Mouse (Mus musculus) heart, embryonic 11.5 days (tissue): ENCODE results near the gene Sphk2. TPM values are rescaled to one million over a fixed set of nuclear protein-coding genes. Genes with fewer than 3 reads are reported as not detected.
"Not testable (repeated sequence)": the region's sequence is repeated elsewhere in the genome, so short reads cannot be mapped to it uniquely, and the experiment has no call there.

Experiments used
- ATAC-seq: fragments of 200-750 bp; cut with Nextera tagmentation; replicated peaks from 2 replicates; pipeline ENCODE4 v1.8.0; 2017; ENCODE audit warnings: moderate library complexity; ENCODE audit not compliant: insufficient number of reproducible peaks, low FRiP score, low TSS enrichment
- H3K27ac ChIP-seq: fragments of 300-500 bp; sonication (generic); 2 replicates; pipeline ENCODE4 v1.5.1; 2014; ENCODE audit warnings: mild to moderate bottlenecking, low read depth, low read length
- H3K27me3 ChIP-seq: fragments of 300-500 bp; sonication (generic); 2 replicates; pipeline ENCODE4 v1.6.1; 2014; ENCODE audit warnings: mild to moderate bottlenecking, low read length, mixed read lengths; ENCODE audit not compliant: control insufficient read depth, insufficient read depth
- H3K36me3 ChIP-seq: fragments of 300-500 bp; sonication (generic); 2 replicates; pipeline ENCODE4 v1.6.1; 2014; ENCODE audit warnings: mild to moderate bottlenecking, low read length, moderate library complexity, mixed read lengths; ENCODE audit not compliant: control insufficient read depth, insufficient read depth
- H3K4me1 ChIP-seq: fragments of 300-500 bp; sonication (generic); 2 replicates; pipeline ENCODE4 v1.6.1; 2014; ENCODE audit warnings: low read length; ENCODE audit not compliant: control insufficient read depth, insufficient read depth
- H3K4me2 ChIP-seq: fragments of 300-500 bp; sonication (generic); 2 replicates; pipeline ENCODE4 v1.6.1; 2014; ENCODE audit warnings: mild to moderate bottlenecking, moderate library complexity
- H3K4me3 ChIP-seq: fragments of 300-500 bp; sonication (generic); 2 replicates; pipeline ENCODE4 v1.5.1; 2014; ENCODE audit warnings: low read depth, low read length
- H3K9ac ChIP-seq: fragments of 300-500 bp; sonication (generic); 2 replicates; pipeline ENCODE4 v1.6.1; 2014; ENCODE audit warnings: mild to moderate bottlenecking, low read depth, low read length, moderate library complexity
- H3K9me3 ChIP-seq: fragments of 300-500 bp; sonication (generic); replicated peaks from 2 replicates; pipeline ENCODE4 v1.6.1; 2016; ENCODE audit warnings: low read length; ENCODE audit not compliant: control insufficient read depth
- WGBS: fragments of 180-500 bp; shearing (Covaris S2); extraction: QIAGEN DNeasy Blood & Tissue Kit; methylation state at CpG from one replicate; pipeline ENCODE4 v1.1.7; 2014; ENCODE audit not compliant: insufficient replicate concordance; 5-methylcytosine and 5-hydroxymethylcytosine counted together
- polyA plus RNA-seq: library from polyadenylated mRNA; unstranded; fragments of >200 nt; fragmentation: Nextera tagmentation; extraction: Ambion mirVana; gene quantifications from 2 replicates; pipeline ENCODE4 v1.2.1, GENCODE M21; 2014

Sphk2 gene
- polyA plus RNA-seq, 1 experiment from 2014 or later = 13.2 TPM

- no peak overlapping the region for H3K27ac ChIP-seq
- H3K4me2 ChIP-seq = no peak overlapping the region
- H3K9ac ChIP-seq = no peak overlapping the region
- H3K9me3 ChIP-seq = no peaks in the 10 kb centered on the region
- no peaks in the 10 kb centered on the region for H3K36me3 ChIP-seq
- H3K4me1 ChIP-seq = peaks cover 8% of the 10 kb centered on the region; the same call in 1 of the 2 replicates
- WGBS = 68% methylated on average over 7 of the region's 7 CpGs
- H3K4me3 ChIP-seq = no peak overlapping the region
- no peak for ATAC-seq
- no peaks in the 10 kb centered on the region for H3K27me3 ChIP-seq
Measured at GRCm38 (mm10) chr7:45677627-45678295, 40.0 kb downstream of the Sphk2 start.

GRCm38 (mm10) chr7:45668921-45669320 lies 48.9 kb downstream of the Sphk2 start:
- WGBS = 92% methylated on average over 9 of the region's 9 CpGs
- no peak overlapping the region for H3K4me2 ChIP-seq

GRCm38 (mm10) chr7:45667761-45668160 lies 50.0 kb downstream of the Sphk2 start:
- no peaks in the 10 kb centered on the region for H3K36me3 ChIP-seq
- H3K9me3 ChIP-seq = no peaks in the 10 kb centered on the region
- no peak overlapping the region for H3K9ac ChIP-seq
- H3K4me2 ChIP-seq = no peak overlapping the region
- no peaks in the 10 kb centered on the region for H3K27me3 ChIP-seq
- no peak for ATAC-seq
- no peak overlapping the region for H3K4me3 ChIP-seq
- H3K27ac ChIP-seq = no peak overlapping the region
- 75% methylated on average over 14 of the region's 14 CpGs for whole genome bisulfite sequencing
- peaks cover 4% of the 10 kb centered on the region; the same call in 1 of the 2 replicates for H3K4me1 ChIP-seq

More at GRCm38 (mm10) chr7:45668921-45669320, 48.9 kb downstream of the Sphk2 start:
- ATAC-seq = no peak
- Histone ChIP-seq H3K4me3 (no peak overlapping the region), H3K27ac (no peak overlapping the region), H3K36me3 (no peaks in the 10 kb centered on the region), H3K9me3 (no peaks in the 10 kb centered on the region), H3K9ac (no peak overlapping the region), H3K27me3 (no peaks in the 10 kb centered on the region), H3K4me1 (0 out of 2 replicates have a peak, but pooled peaks cover 4% of the 10 kb centered on the region)

GRCm38 (mm10) chr7:45666161-45666560 lies 51.6 kb downstream of the Sphk2 start, which contains the start of gene Fut2:
TSS of gene Fut2 (minus strand) at chr7:45666394.
- 81% methylated on average over 7 of the region's 7 CpGs for WGBS
- Histone ChIP-seq H3K36me3 (no peaks in the 10 kb centered on the region), H3K9ac (no peak within 1 kb of the TSS), H3K4me1 (peaks cover 4% of the 10 kb centered on the region; the same call in 1 of the 2 replicates), H3K27ac (no peak within 1 kb of the TSS), H3K4me2 (no peak within 1 kb of the TSS), H3K4me3 (no peak within 1 kb of the TSS), H3K9me3 (no peaks in the 10 kb centered on the region), H3K27me3 (no peaks in the 10 kb centered on the region)
- no peak for ATAC-seq

- Histone ChIP-seq H3K36me3 (no peaks in the 10 kb centered on the region), H3K4me3 (no peak overlapping the region), H3K9me3 (no peaks in the 10 kb centered on the region), H3K9ac (no peak overlapping the region), H3K27me3 (no peaks in the 10 kb centered on the region), H3K27ac (no peak overlapping the region), H3K4me1 (peaks cover 4% of the 10 kb centered on the region; the same call in 1 of the 2 replicates), H3K4me2 (no peak overlapping the region)
- no peak for ATAC-seq
- 56% methylated on average over 13 of the region's 13 CpGs for WGBS
Measured at GRCm38 (mm10) chr7:45665303-45666138, 52.3 kb downstream of the Sphk2 start.

- not testable (repeated sequence) for H3K27ac ChIP-seq, H3K36me3 ChIP-seq, H3K4me3 ChIP-seq, H3K27me3 ChIP-seq, H3K4me2 ChIP-seq, ATAC-seq, H3K9me3 ChIP-seq, H3K9ac ChIP-seq, H3K4me1 ChIP-seq
- WGBS = 95% methylated on average over 6 of the region's 6 CpGs
Measured at GRCm38 (mm10) chr7:45661702-45662101, 56.1 kb downstream of the Sphk2 start.

GRCm38 (mm10) chr7:45660746-45661478 lies 56.9 kb downstream of the Sphk2 start:
- Histone ChIP-seq H3K9me3 (0 out of 2 replicates have a peak, but pooled peaks cover 3% of the 10 kb centered on the region), H3K4me3 (no peak overlapping the region), H3K27me3 (no peaks in the 10 kb centered on the region), H3K36me3 (no peaks in the 10 kb centered on the region), H3K9ac (no peak overlapping the region), H3K4me2 (no peak overlapping the region), H3K4me1 (peaks cover 4% of the 10 kb centered on the region; the same call in 1 of the 2 replicates), H3K27ac (no peak overlapping the region)
- ATAC-seq = no peak
- 79% methylated on average over 11 of the region's 11 CpGs for WGBS
